Mouse (Mus musculus) layer of hippocampus, postnatal 14 days (tissue): ENCODE data around the gene Sp6. TPM values are rescaled to one million over a fixed set of nuclear protein-coding genes. Genes with fewer than 3 reads are reported as not detected.
A peak's percentile ranks its signal among the peaks of the same experiment; 100 is the strongest.

Source experiments
- DNase-seq, 2 experiments: peaks; one replicate each; pipeline ENCODE4 v3.0.0; 2021 to 2022; ENCODE audit warnings: low spot score in 2 of 2, mixed read lengths in 1 of 2
- total RNA-seq, 2 experiments: library from RNA; stranded (reverse); gene quantifications; 2 replicates each; pipeline ENCODE4 v1.2.3; 2021

Sp6 gene
- total RNA-seq, 2 experiments from 2014 or later: 0.81 to 1.1 TPM

DNA sequence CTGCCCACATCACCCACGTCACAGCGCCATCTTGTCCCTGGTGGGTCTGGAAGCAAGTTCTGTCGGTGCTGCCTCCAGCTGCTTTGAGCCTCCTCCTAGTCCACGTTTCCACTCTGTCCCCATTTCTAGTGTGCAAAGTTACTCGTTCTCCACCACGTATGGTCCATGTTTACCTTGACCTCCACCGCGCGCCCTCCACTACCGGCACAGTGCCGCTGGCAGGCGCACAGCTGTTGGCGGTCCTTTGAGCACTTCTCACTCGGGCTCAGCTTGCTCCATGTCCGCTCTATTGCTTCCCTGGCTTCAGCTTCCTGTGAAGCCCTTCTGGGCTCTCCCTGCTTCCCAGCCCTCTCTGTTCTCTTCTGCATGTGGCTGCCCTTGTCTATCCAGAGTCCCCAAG lies 31.7 kb upstream of the Sp6 start:
- DNase-seq: no peak

DNA sequence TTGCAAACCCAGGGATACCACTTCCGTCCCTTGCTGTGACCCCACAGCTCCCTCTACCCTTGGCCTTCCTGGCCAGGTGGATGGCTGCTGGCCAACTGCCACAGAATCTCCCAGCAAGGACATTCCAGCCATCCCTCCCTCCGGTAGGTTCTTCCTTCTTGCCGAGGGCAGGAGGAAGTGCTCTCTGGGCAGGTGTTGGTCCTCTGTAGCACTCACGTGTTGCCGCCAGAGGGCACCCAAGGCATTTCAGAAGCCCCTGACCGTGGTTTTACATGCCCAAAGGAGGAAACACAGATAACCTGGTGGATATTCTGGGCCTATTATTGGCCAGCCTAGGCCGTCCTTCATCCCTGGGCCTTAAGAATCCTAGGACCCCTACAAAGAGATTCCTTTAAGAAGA lies 30.8 kb upstream of the Sp6 start:
- DNase-seq: peak; percentile 80 to 85

DNA sequence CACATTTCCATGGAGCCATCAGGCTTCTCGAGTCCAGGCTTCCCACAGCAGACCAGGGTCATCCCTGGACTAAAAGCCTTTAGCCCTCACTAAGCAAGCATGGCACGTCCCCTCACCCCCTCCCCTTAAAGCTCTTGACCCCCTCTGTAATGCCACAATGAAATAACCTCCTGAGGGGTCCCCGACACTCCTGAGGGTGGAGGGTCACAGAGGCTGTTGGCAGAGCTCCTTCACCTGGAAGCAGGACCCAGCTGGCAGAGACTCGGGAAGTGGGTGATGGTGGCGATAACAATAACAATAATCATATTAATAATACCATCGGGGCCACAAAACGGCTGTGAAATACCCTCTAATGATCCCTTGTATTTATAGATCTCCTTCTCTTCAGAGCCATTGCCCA lies 30.3 kb upstream of the Sp6 start, which contains the start of gene Sp2:
TSS of gene Sp2 (minus strand) at position 101 of the 400 bp plus-strand sequence.
- DNase-seq: no peak

- DNase-seq: no peak
These were observed 28.3 kb upstream of the Sp6 start for GRCm38 (mm10) chr11:96984903-96985302.

DNA sequence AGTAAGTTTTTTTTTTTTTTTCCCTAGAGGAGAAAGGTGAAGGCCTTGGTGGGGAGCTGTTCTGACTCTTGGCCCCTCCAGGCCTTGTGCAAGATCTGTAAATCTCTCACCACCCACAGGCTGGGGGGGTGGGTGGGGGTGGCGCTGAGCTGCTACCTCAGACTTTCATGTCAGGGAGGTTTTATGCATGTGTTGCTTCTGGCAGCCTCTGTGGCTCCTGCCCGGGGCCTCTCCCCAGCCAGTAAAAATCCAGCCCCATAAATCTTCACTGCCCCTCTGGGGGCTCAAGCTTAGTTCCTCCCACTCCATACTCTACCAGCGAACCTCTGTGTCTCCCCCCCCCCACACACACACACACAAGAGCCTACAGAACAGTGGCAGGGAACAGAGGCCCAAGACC lies 26.7 kb upstream of the Sp6 start:
- no peak for DNase-seq

DNA sequence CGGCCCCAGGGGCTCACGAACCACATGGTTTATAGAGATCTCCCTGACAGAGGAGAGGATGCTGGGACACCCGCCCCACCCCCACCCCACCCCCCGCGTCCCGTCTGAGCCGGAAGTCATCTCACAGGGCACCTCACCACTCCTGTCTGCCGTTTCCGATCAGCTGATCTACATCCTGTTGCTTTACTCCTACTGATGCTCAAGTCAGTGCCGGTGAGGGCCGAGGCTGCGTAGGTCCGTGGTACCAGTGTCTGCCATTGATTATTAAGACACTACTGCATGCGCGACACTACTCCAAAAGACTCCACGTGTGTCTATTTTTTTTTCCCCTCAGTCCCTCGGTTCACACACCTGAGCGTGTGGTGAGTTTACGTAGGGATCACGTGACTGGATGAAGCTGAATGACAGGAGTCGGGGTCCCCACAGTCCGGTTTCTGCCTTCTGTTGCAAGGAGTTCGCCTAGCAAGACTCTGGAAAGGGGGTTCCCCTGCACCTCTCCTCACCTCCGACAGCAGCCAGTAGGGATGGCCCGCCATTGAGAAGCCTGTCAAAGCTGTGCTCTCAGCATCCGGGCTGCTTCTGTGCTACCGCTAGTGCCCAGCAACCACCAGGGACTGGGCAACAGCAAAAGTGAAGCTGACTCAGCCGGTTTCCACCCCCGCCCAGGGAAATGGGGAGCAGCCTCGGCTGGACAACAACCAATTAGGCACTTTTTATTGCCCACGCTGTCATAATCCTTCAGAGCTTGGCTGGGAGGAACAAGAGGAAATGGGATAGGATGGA lies 25.1 kb upstream of the Sp6 start:
- no peak for DNase-seq

GRCm38 (mm10) chr11:96991501-96991900 lies 21.7 kb upstream of the Sp6 start:
- DNase-seq: no peak

DNA sequence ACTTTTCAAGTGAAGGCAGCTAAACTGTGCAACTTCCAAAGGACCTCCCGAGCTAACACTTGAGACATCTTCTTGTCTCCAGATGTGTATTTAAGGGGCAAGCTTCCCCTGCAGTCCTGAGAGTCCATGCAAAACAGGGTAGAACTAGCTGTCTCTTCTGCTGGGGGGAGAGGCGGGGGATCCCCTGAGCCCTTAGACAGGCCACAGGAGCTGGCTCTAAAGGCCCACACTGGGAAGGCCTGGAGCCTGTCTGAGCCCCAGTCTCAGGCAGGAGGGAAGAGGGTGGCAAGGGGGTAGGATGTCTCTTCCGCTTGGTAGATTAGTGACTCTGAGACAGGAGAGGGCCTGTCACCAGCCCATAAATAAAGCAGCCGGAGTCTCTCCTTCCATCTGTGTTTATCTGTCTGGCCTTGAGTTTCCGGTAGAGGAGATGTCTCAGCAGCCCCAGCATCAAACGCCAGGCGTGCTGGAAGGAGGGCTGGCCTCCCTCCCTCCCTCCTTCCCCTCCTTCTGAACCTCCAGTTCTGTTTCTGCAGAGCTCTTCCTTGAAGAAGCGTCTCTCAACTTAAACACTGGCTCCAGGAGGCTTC lies 20.4 kb upstream of the Sp6 start:
- DNase-seq: no peak

GRCm38 (mm10) chr11:96995031-96995430 lies 18.2 kb upstream of the Sp6 start:
- DNase-seq: no peak

DNA sequence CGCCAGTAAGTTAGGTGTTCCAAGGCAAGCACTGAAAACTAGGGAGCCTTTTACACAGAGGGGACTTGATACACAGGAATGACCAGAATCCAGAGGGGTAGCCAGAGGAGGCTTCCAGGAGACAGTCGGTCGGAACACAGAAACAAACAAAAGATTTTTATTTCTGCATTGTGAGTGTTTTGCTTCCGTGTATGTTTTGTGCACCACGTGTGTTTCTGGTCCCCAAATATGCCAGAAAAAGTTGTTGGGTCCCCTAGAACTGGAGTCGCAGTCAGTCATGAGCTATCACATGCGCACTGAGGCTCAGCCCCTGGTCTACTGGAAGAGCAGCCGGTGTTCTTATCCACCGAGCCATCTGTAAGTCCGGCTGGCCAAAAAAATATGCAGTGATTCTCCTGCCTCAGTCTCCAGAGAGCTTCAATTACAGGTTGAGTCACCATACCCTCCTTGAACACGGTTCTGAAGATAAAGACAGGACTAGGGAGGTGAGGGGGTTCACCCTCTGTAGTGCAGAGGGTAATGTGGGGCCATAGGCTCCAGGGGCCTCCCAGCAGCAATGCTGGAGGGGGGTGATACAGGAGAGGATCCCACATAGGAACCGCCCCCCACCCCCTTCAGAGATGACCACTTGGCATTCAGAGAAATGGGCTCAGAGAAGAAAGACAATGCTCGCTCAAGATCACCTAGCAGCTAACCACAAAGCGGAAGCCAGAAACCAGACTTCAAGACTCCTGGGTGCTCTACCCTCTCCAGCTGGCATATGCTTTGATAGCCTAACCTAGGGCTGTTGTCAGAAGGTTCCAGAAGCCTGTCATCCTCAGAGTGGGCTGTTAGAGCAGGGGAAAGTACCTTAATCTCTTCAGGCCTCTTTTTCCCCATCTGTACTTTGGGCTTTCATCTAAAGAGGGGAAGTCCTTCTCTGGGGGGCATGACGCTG lies 17.1 kb upstream of the Sp6 start:
- DNase-seq: no peak

DNA sequence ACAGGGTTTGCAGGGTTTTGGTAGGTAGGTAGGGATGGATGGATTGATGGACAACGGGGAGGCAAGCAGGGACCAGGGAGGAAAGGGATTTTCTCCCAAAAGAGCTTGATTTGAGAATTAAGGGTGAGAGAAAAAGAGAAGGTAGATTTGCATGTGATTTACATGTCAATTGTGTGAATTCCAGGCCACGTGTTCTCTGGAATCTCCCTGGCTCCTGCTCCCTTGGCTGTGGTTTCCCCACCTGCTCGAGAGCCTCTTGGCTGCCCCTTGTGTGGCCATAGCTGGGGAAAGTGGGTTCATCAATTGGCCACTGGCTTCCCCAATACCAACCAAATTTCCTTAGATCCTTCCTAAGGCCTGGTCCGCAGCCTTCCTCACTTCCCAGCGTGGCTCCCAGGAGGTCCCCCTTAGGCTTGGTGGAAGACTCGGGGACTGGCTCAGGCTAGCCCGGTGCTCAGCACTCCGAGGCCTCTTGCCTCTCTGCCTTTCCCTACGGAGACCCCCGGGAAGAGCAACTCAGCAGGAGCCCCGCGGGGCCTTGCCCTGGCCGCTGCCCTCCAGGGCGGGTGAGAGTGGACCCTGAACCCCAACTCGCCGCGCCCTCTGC lies 16.3 kb upstream of the Sp6 start:
- no peak for DNase-seq

DNA sequence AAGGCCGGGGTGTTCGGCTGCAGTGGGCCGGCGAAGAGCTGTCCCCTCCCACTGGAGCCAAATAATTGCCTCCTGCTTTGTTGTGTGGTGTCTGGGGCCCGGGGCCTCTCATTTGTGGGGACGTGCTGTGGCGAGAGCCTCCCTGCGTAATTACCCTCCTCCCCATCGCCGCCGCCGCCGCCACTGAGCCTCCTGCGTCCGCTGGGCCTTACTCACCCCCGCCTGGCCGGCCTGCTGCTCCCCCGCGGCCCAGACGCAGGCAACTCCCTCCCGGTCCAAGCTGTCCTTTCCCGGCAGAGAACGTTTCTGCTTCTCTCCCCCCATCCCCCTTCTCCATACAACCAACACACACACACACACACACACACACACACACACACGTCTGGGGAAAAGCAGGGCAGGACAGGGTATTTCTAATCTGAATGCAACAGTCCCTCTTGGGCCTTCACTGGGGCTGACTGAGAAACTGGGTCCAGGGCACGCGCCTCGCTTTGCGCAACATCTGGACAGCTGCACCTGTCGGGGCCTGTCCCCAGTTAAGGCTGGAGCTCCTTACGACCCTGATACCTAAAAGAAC lies 15.7 kb upstream of the Sp6 start:
- DNase-seq: no peak

GRCm38 (mm10) chr11:97003170-97003569 lies 10.0 kb upstream of the Sp6 start:
- DNase-seq: no peak

DNA sequence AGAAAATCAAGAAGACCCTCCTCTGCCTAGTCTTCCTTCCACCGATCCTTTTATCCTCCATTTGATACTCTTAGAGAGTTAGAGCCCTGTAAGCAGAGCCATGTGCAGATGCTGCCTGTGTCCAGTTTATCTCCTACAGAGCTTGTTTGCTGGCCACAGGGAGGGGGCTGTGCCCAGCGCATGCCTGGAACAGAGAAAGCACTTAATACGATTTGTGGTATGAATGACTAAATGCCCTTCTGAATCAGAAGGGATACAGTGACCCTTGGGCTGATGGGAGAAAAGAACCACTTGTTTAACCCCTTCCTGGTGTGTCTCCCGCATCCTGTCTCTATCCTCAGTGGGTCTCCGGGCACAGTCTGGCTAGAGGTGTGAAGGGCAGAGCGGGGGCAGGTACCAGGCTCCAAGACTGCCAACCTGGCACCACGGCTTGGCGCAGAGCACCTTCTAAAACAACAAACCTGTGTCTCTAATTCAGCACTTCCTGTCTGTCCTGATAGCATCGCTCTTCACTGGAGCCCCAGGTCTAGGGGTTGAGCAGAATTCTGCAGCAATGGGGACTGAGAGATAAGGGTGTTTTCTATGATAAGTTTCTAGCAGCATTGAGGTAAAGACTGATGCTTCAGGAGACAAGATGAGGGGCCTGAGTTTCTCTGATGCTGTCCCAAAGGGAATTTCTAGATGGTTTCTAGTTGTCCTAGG lies 6.0 kb upstream of the Sp6 start:
- no peak for DNase-seq

DNA sequence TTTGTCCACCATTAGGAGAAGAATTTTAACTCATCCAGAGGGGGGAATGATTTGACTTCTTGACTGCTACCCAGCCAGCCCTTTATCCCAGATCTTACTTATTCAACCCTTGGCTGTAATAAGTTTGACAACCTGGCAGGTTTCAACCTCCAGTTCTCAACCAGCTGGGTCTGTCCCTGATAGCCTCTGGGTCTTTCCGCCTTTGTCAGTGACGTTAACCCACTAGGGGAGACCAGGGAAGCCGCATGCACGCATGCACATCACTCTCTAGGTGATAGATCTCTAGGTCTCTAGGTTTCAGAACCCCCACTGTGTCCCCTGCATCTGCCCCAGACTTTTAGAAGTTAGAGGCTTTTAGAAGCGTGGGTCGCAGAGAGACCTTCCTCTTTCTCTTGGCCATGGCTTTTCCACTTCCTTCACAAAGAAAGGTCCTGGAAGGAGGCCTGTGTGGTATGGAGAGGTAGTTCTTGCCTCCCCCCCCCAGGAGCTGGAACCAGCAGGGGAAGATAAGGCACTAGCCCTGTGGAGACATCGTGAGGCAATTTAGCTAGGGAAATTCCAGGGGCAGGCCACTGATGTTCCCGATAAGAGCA lies 3.9 kb upstream of the Sp6 start:
- DNase-seq: no peak

- DNase-seq: no peak
These were observed 4.7 kb downstream of the Sp6 start for GRCm38 (mm10) chr11:97017696-97018582.

DNA sequence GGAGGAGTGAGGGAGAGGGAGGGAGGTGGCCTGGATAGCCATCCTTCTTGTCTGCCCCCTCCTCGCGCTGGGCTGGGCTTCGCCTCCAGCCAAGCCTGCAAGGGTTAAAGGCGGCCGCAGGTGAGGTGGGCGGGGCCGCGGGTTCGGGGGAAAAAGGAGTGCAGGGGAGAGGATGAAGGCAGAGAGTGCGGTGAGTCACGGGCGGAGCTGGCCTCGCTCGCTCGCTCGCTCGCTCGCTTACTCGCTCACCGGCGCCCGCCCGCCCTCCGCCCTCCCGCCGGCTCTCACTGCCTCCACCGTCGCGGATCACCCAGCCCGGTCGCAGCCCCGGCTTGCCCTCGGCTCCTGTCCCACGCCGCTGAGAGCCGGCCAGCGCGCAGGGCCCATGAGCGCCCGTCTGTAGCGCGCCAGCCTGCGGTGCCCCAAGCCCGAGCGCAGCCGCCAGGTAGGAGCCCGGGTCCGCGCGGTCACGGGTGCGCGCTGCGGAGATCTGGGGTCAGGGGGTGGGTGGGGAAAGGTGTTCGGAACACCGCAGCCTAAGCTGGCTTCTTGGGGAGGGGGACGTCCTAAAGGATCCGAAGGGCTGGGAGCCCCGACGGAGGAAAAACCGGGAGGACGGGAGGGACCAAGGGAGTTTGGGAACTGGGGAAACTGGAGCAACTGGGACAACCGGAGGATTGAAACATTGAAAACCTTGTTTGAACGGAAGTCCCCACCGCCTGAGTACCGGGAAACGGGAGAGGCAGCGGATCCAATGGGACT lies 5.6 kb downstream of the Sp6 start:
- no peak for DNase-seq

DNA sequence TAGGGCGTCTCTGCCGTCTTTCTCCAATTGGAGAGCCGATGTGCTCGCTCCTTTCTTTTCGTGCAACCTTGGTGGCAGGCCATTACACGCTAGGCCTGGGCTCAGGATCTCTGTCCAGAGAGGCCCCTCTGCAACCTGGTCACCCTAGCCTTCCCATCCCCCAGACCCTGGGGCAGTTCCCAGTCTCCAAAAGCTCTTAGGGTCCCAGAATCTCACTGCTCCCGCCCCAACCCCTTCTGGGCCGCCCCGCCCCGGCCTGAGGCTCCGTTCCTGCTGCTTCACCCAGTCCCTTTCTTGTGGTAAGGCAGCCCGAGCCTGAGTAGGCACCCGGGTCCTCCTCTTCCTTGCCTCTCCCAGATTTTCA lies 6.1 kb downstream of the Sp6 start:
- no peak for DNase-seq
